29 mouse cellular contexts compared by ENCODE assay signal in the genomic region with DNA sequence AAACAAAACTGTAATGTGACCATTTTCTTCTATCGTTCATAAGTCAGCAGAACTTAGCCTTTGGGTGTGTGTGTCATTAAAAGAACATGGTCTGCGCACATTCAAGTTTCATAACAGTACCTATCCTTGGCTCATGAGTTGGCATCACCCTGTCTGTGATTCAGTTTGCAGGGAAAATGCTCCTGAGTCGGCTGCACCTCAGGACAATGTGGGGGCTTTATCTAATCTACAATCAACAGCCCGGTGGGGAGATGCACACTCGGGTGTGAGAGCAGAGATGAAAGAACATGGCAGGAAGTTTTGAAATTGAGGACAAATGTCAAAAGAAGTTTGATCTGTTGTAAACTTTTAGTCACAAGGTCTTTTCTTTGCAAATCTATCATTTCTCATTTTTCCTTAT. TPM values are rescaled to one million over a fixed set of nuclear protein-coding genes. Genes with fewer than 3 reads are reported as not detected.
DNase-seq lines count a peak whose midpoint lies in the region; ATAC-seq and TF ChIP-seq lines count a peak whose summit lies in the region.
"Had no signal": no experiment of that assay in that cellular context is flagged by ENCODE, and none has a peak within 500 bp of the region (broad histone marks: within the 10 kb centered on the region; RNA-seq: fewer than 3 reads in every experiment).

No protein-coding gene starts in this region.

- H3K4me1 ChIP-seq in liver, embryonic 14.5 days (replicated peaks; ENCODE audit: control insufficient read depth in 2 of 2, insufficient read depth in 2 of 2, low read length in 1 of 2): peaks cover 0 to 4% of the 10 kb centered on the region in 2 experiments; a peak in 1 of 4 replicates
- H3K4me1 ChIP-seq in MEL (ENCODE audit: control insufficient read depth in 1 of 2, insufficient read depth in 2 of 2, low read length in 2 of 2): no peaks in the 10 kb centered on the region
- H3K4me1 ChIP-seq: embryonic facial prominence, embryonic 10.5 days; embryonic facial prominence, embryonic 13.5 days; forebrain, embryonic 12.5 days; forebrain, embryonic 15.5 days; heart, embryonic 12.5 days; heart, embryonic 15.5 days; hindbrain, embryonic 10.5 days; hindbrain, embryonic 13.5 days had no signal

- H3K27me3 ChIP-seq in liver, embryonic 14.5 days (ENCODE audit: control insufficient read depth, insufficient read depth, low read length): no peaks in the 10 kb centered on the region
- peaks cover 4 to 7% of the 10 kb centered on the region in 2 experiments for H3K27me3 ChIP-seq in MEL (ENCODE audit: control insufficient read depth in 1 of 2, insufficient read depth in 2 of 2, low read length in 2 of 2)
- H3K27me3 ChIP-seq: embryonic facial prominence, embryonic 13.5 days; forebrain, embryonic 12.5 days; forebrain, embryonic 15.5 days; heart, embryonic 12.5 days; heart, embryonic 15.5 days; hindbrain, embryonic 13.5 days; Patski had no signal

- TF ChIP-seq EP300 in liver, embryonic 14.5 days (IDR thresholded peaks at IDR 0.05; ENCODE audit: low read depth): 0 out of 2 replicates have a peak, but pooled peaks have one; percentile 14
- TF ChIP-seq EP300 in MEL (IDR thresholded peaks at IDR 0.05; ENCODE audit: low read depth in 1 of 2, low read length in 2 of 2): no peak

- ATAC-seq in liver, embryonic 14.5 days (ENCODE audit: insufficient read depth): no peak
- ATAC-seq: forebrain, embryonic 15.5 days; hindbrain, postnatal 0 days; Patski had no signal

- H3K9ac ChIP-seq in liver, embryonic 14.5 days (replicated peaks): no peak overlapping the region
- H3K9ac ChIP-seq in MEL (ENCODE audit: control insufficient read depth, low read depth, low read length, poor library complexity, severe bottlenecking): no peak overlapping the region
- H3K9ac ChIP-seq: embryonic facial prominence, embryonic 13.5 days; forebrain, embryonic 12.5 days; forebrain, embryonic 15.5 days; heart, embryonic 12.5 days; heart, embryonic 15.5 days; hindbrain, embryonic 13.5 days had no signal

- H3K79me2 ChIP-seq in MEL (ENCODE audit: control insufficient read depth, insufficient read depth, low read length, poor library complexity): no peaks in the 10 kb centered on the region

- no peak for TF ChIP-seq RAD21 in MEL (IDR thresholded peaks at IDR 0.05; ENCODE audit: low read depth, low read length)

- H3K4me3 ChIP-seq in liver, embryonic 14.5 days (ENCODE audit: insufficient read depth in 1 of 2, low read depth in 2 of 2, low read length in 2 of 2): no peak overlapping the region
- no peak overlapping the region for H3K4me3 ChIP-seq in MEL (ENCODE audit: control insufficient read depth in 1 of 2, insufficient read depth in 1 of 2, low read depth in 2 of 2, low read length in 2 of 2)
- H3K4me3 ChIP-seq: embryonic facial prominence, embryonic 10.5 days; embryonic facial prominence, embryonic 13.5 days; erythroblast, embryonic 14.5 days; forebrain, embryonic 12.5 days; forebrain, embryonic 15.5 days; heart, embryonic 12.5 days; heart, embryonic 15.5 days; hindbrain, embryonic 10.5 days; hindbrain, embryonic 13.5 days had no signal

- no peaks in the 10 kb centered on the region for H3K36me3 ChIP-seq in liver, embryonic 14.5 days (replicated peaks; ENCODE audit: control insufficient read depth, insufficient read depth, low read depth)
- H3K36me3 ChIP-seq in MEL (ENCODE audit: control insufficient read depth in 1 of 2, insufficient read depth in 2 of 2, low read length in 2 of 2): no peaks in the 10 kb centered on the region
- H3K36me3 ChIP-seq: embryonic facial prominence, embryonic 10.5 days; embryonic facial prominence, embryonic 13.5 days; forebrain, embryonic 12.5 days; forebrain, embryonic 15.5 days; heart, embryonic 12.5 days; heart, embryonic 15.5 days; hindbrain, embryonic 10.5 days; hindbrain, embryonic 13.5 days had no signal

- no peak for TF ChIP-seq POLR2A in MEL (IDR thresholded peaks at IDR 0.05; ENCODE audit: control insufficient read depth in 1 of 2, insufficient read depth in 1 of 2, low read depth in 1 of 2, low read length in 2 of 2, poor library complexity in 1 of 2)

- DNase-seq in liver, embryonic 14.5 days (ENCODE audit: low read depth in 3 of 3, low spot score in 3 of 3): no peak
- DNase-seq in liver (no peak), MEL (ENCODE audit: low read depth, low spot score) (no peak)
- DNase-seq in thymus, postnatal 25 days: peak; percentile 6
- DNase-seq in thymus, adult 18-20 months: no peak
- peak; percentile 17 for DNase-seq in thymus, postnatal 4 days
- no peak for DNase-seq in testis, postnatal 10 days (ENCODE audit: low spot score)
- DNase-seq in urinary bladder, postnatal 14 days (ENCODE audit: low spot score): no peak
- DNase-seq: adrenal gland, postnatal 25 days; cerebellum, adult 11-12 months; cerebellum, adult 8-10 months; cerebellum, postnatal 10 days; cerebellum, postnatal 36 days; embryo, embryonic 11 days; gastrocnemius, postnatal 25 days; heart, adult 18-20 months; heart, postnatal 10 days; heart, postnatal 36 days had no signal

- H3K27ac ChIP-seq in liver, embryonic 14.5 days: no peak overlapping the region
- no peak overlapping the region for H3K27ac ChIP-seq in MEL (ENCODE audit: control insufficient read depth, low read depth, low read length)
- H3K27ac ChIP-seq: embryonic facial prominence, embryonic 10.5 days; embryonic facial prominence, embryonic 13.5 days; forebrain, embryonic 12.5 days; forebrain, embryonic 15.5 days; heart, embryonic 15.5 days; hindbrain, embryonic 10.5 days; hindbrain, embryonic 13.5 days; hindbrain, postnatal 0 days had no signal

- no peak for TF ChIP-seq CTCF in liver, embryonic 14.5 days (IDR thresholded peaks at IDR 0.05; ENCODE audit: low read depth)
- TF ChIP-seq CTCF in MEL (IDR thresholded peaks at IDR 0.05 in 2 of 3, conservative IDR thresholded peaks at IDR 0.05 in 1 of 3; ENCODE audit: control insufficient read depth in 1 of 3, insufficient read depth in 1 of 3, low read depth in 2 of 3, low read length in 3 of 3, poor library complexity in 1 of 3, severe bottlenecking in 1 of 3): no peak

- no peaks in the 10 kb centered on the region for H3K9me3 ChIP-seq in liver, embryonic 14.5 days (ENCODE audit: control insufficient read depth, low read length)
- H3K9me3 ChIP-seq in MEL (replicated peaks; ENCODE audit: insufficient read depth, low read length): no peaks in the 10 kb centered on the region
- H3K9me3 ChIP-seq: embryonic facial prominence, embryonic 10.5 days; embryonic facial prominence, embryonic 13.5 days; forebrain, embryonic 12.5 days; forebrain, embryonic 15.5 days; heart, embryonic 12.5 days; heart, embryonic 15.5 days; hindbrain, embryonic 10.5 days; hindbrain, embryonic 13.5 days had no signal

- H3K4me2 ChIP-seq in liver, embryonic 14.5 days (ENCODE audit: low read depth): no peak overlapping the region
- H3K4me2 ChIP-seq: embryonic facial prominence, embryonic 13.5 days; forebrain, embryonic 12.5 days; forebrain, embryonic 15.5 days; heart, embryonic 12.5 days; heart, embryonic 15.5 days; hindbrain, embryonic 13.5 days had no signal

- WGBS in liver, embryonic 14.5 days (ENCODE audit: insufficient replicate concordance): 28% methylated on average over 5 of the region's 5 CpGs

TF ChIP-seq in MEL, 35 proteins besides CTCF, POLR2A, EP300 and RAD21:
- TF ChIP-seq POLR2AphosphoS2 (IDR thresholded peaks at IDR 0.05; ENCODE audit: low read length) (no peak), HCFC1 (IDR thresholded peaks at IDR 0.05; ENCODE audit: low read depth, low read length) (no peak), GATA1 (IDR thresholded peaks at IDR 0.05; ENCODE audit: low read depth, low read length) (0 out of 2 replicates have a peak, but pooled peaks have one; percentile 7)

RNA-seq across cellular contexts. Expression of a gene that starts 44.8 kb away (rescaled TPM):
- polyA plus RNA-seq in liver, embryonic 14.5 days (2012; rRNA removed): 6.2 and 9.8 TPM in 2 replicates
- 20.4 and 22.0 TPM in 2 replicates for polyA plus RNA-seq in liver, embryonic 14.5 days (2014; fragmentation: Nextera tagmentation; extraction: Ambion mirVana)
- 36.6 and 36.7 TPM in 2 replicates for total RNA-seq in MEL (2012; rRNA removed)
- 10 to 100 TPM; 45.4 to 52.0 TPM for polyA plus RNA-seq in MEL (2012; ENCODE audit: insufficient read depth in 1 of 2, insufficient read length in 2 of 2, low read depth in 1 of 2, low replicate concordance in 2 of 2, missing spikeins in 1 of 2)
- polyA plus RNA-seq: erythroblast, embryonic 14.5 days had no signal

Comparison
In these comparisons a context has a peak if more than half of its experiments do, and no peak if none do; other contexts are left out.
1. DNase-seq: peak in thymus, postnatal 25 days (single experiment) and thymus, postnatal 4 days (single experiment); none in liver, embryonic 14.5 days (0 of 3), liver (single experiment), thymus, adult 18-20 months (0 of 2), MEL (single experiment), testis, postnatal 10 days (single experiment) and urinary bladder, postnatal 14 days (single experiment).